Mouse (Mus musculus) spleen, adult 2 months (tissue): ENCODE data around the gene Olfr1033.
"Not testable (repeated sequence)": the region's sequence is repeated elsewhere in the genome, so short reads cannot be mapped to it uniquely, and the experiment has no call there.

Experiments
- CTCF ChIP-seq: fragments of 200-500 bp; IDR thresholded peaks from 2 replicates; pipeline ENCODE4 v1.5.1; 2011; ENCODE audit warnings: mild to moderate bottlenecking, inconsistent platforms; ENCODE audit not compliant: insufficient read depth, insufficient read length, insufficient replicate concordance; ENCODE audit errors: extremely low read depth
- POLR2A ChIP-seq: fragments of 200-500 bp; IDR thresholded peaks from 2 replicates; pipeline ENCODE4 v1.6.1; 2011; ENCODE audit warnings: low read depth, low read length, inconsistent platforms

- TF ChIP-seq CTCF, POLR2A: not testable (repeated sequence)
Observed at GRCm38 (mm10) chr2:86063766-86064165, 43.3 kb downstream of the Olfr1033 start.
